Mouse (Mus musculus): ENCODE measurements at regions not wholly inside any gene's neighbourhood (a gene's known extent, or its start where the extent isn't known, plus 50 kb on each side); places are given as distances from the start of the nearest gene placed in this dataset.
"Not testable (repeated sequence)": the region's sequence is repeated elsewhere in the genome, so short reads cannot be mapped to it uniquely, and the experiment has no call there.

GRCm38 (mm10) chr10:114265927-114266326 is 536.2 kb downstream of the Trhde start:
- no peak for ATAC-seq (ENCODE audit: low FRiP score)
- Histone ChIP-seq H3K9me3 (ENCODE audit: control insufficient read depth, low read length) (no peaks in the 10 kb centered on the region), H3K4me3 (replicated peaks; ENCODE audit: low read length) (no peak overlapping the region), H3K27me3 (ENCODE audit: control insufficient read depth, insufficient read depth, low read length) (no peaks in the 10 kb centered on the region), H3K36me3 (replicated peaks; ENCODE audit: control insufficient read depth, insufficient read depth) (no peaks in the 10 kb centered on the region), H3K4me2 (replicated peaks) (no peak overlapping the region), H3K9ac (no peak overlapping the region), H3K27ac (no peak overlapping the region), H3K4me1 (replicated peaks; ENCODE audit: control insufficient read depth, insufficient read depth, low read length) (no peaks in the 10 kb centered on the region)
- DNase-seq (ENCODE audit: low spot score): no peak
- 67% methylated on average over 4 of the region's 4 CpGs for WGBS

GRCm38 (mm10) chr10:114241606-114242005 is 560.5 kb downstream of the Trhde start:
- H3K4me3 ChIP-seq (replicated peaks; ENCODE audit: low read length): no peak overlapping the region
- no peaks in the 10 kb centered on the region for H3K27me3 ChIP-seq (ENCODE audit: control insufficient read depth, insufficient read depth, low read length)
- no peak overlapping the region for H3K9ac ChIP-seq
- no peaks in the 10 kb centered on the region for H3K9me3 ChIP-seq (ENCODE audit: control insufficient read depth, low read length)
- WGBS: 79% methylated on average over 4 of the region's 4 CpGs
- H3K4me1 ChIP-seq (replicated peaks; ENCODE audit: control insufficient read depth, insufficient read depth, low read length): no peaks in the 10 kb centered on the region
- no peak overlapping the region for H3K27ac ChIP-seq
- DNase-seq (ENCODE audit: low spot score) (no peak), ATAC-seq (ENCODE audit: low FRiP score) (no peak)
- H3K4me2 ChIP-seq (replicated peaks): no peak overlapping the region
- no peaks in the 10 kb centered on the region for H3K36me3 ChIP-seq (replicated peaks; ENCODE audit: control insufficient read depth, insufficient read depth)

- ATAC-seq (ENCODE audit: low FRiP score) (no peak), DNase-seq (ENCODE audit: low spot score) (no peak)
- Histone ChIP-seq H3K9me3 (ENCODE audit: control insufficient read depth, low read length) (no peaks in the 10 kb centered on the region), H3K36me3 (replicated peaks; ENCODE audit: control insufficient read depth, insufficient read depth) (no peaks in the 10 kb centered on the region), H3K27me3 (ENCODE audit: control insufficient read depth, insufficient read depth, low read length) (no peaks in the 10 kb centered on the region), H3K4me1 (replicated peaks; ENCODE audit: control insufficient read depth, insufficient read depth, low read length) (no peaks in the 10 kb centered on the region), H3K4me2 (replicated peaks) (no peak overlapping the region), H3K27ac (no peak overlapping the region), H3K4me3 (replicated peaks; ENCODE audit: low read length) (no peak overlapping the region), H3K9ac (no peak overlapping the region)
- 48% methylated on average over 3 of the region's 3 CpGs for WGBS
These were observed 574.5 kb downstream of the Trhde start for GRCm38 (mm10) chr10:114227635-114228034.

GRCm38 (mm10) chr10:114201583-114201982 is 600.5 kb downstream of the Trhde start:
- Histone ChIP-seq H3K36me3 (replicated peaks; ENCODE audit: control insufficient read depth, insufficient read depth) (no peaks in the 10 kb centered on the region), H3K27ac (no peak overlapping the region), H3K4me3 (replicated peaks; ENCODE audit: low read length) (no peak overlapping the region), H3K4me1 (replicated peaks; ENCODE audit: control insufficient read depth, insufficient read depth, low read length) (0 out of 2 replicates have a peak, but pooled peaks cover 3% of the 10 kb centered on the region), H3K27me3 (ENCODE audit: control insufficient read depth, insufficient read depth, low read length) (no peaks in the 10 kb centered on the region), H3K9me3 (ENCODE audit: control insufficient read depth, low read length) (no peaks in the 10 kb centered on the region), H3K4me2 (replicated peaks) (no peak overlapping the region), H3K9ac (no peak overlapping the region)
- ATAC-seq (ENCODE audit: low FRiP score) (0 out of 2 replicates have a peak, but pooled peaks have one; percentile 21), DNase-seq (ENCODE audit: low spot score) (no peak)
- WGBS: 96% methylated on average over 4 of the region's 4 CpGs

- Histone ChIP-seq H3K9me3 (ENCODE audit: control insufficient read depth, low read length) (no peaks in the 10 kb centered on the region), H3K4me2 (replicated peaks) (no peak overlapping the region), H3K27ac (no peak overlapping the region), H3K27me3 (ENCODE audit: control insufficient read depth, insufficient read depth, low read length) (no peaks in the 10 kb centered on the region), H3K4me1 (replicated peaks; ENCODE audit: control insufficient read depth, insufficient read depth, low read length) (0 out of 2 replicates have a peak, but pooled peaks cover 3% of the 10 kb centered on the region), H3K36me3 (replicated peaks; ENCODE audit: control insufficient read depth, insufficient read depth) (no peaks in the 10 kb centered on the region), H3K9ac (no peak overlapping the region), H3K4me3 (replicated peaks; ENCODE audit: low read length) (no peak overlapping the region)
- no peak for DNase-seq (ENCODE audit: low spot score)
- ATAC-seq (ENCODE audit: low FRiP score): no peak
- 80% methylated on average over 2 of the region's 2 CpGs for WGBS
These were observed 601.2 kb downstream of the Trhde start for GRCm38 (mm10) chr10:114200939-114201338.

GRCm38 (mm10) chr10:114186287-114186686 is 615.8 kb downstream of the Trhde start:
- Histone ChIP-seq H3K27ac (no peak overlapping the region), H3K36me3 (replicated peaks; ENCODE audit: control insufficient read depth, insufficient read depth) (no peaks in the 10 kb centered on the region), H3K9ac (no peak overlapping the region), H3K4me1 (replicated peaks; ENCODE audit: control insufficient read depth, insufficient read depth, low read length) (no peaks in the 10 kb centered on the region), H3K9me3 (ENCODE audit: control insufficient read depth, low read length) (no peaks in the 10 kb centered on the region), H3K4me3 (replicated peaks; ENCODE audit: low read length) (no peak overlapping the region), H3K27me3 (ENCODE audit: control insufficient read depth, insufficient read depth, low read length) (no peaks in the 10 kb centered on the region), H3K4me2 (replicated peaks) (no peak overlapping the region)
- ATAC-seq (ENCODE audit: low FRiP score) (no peak), DNase-seq (ENCODE audit: low spot score) (no peak)
- 90% methylated on average over 1 of the region's 1 CpGs for WGBS

- not testable (repeated sequence) for ATAC-seq (ENCODE audit: low FRiP score); H3K4me2 ChIP-seq (replicated peaks); H3K4me1 ChIP-seq (replicated peaks; ENCODE audit: control insufficient read depth, insufficient read depth, low read length); H3K9me3 ChIP-seq (ENCODE audit: control insufficient read depth, low read length); DNase-seq (ENCODE audit: low spot score); H3K9ac ChIP-seq; H3K4me3 ChIP-seq (replicated peaks; ENCODE audit: low read length); H3K36me3 ChIP-seq (replicated peaks; ENCODE audit: control insufficient read depth, insufficient read depth); H3K27ac ChIP-seq; H3K27me3 ChIP-seq (ENCODE audit: control insufficient read depth, insufficient read depth, low read length)
- 84% methylated on average over 9 of the region's 9 CpGs for WGBS
These were observed 658.8 kb downstream of the Trhde start for GRCm38 (mm10) chr10:114143345-114143744.

- Histone ChIP-seq H3K4me1 (replicated peaks; ENCODE audit: control insufficient read depth, insufficient read depth, low read length) (no peaks in the 10 kb centered on the region), H3K36me3 (replicated peaks; ENCODE audit: control insufficient read depth, insufficient read depth) (no peaks in the 10 kb centered on the region), H3K9ac (no peak overlapping the region), H3K4me3 (replicated peaks; ENCODE audit: low read length) (no peak overlapping the region), H3K27ac (no peak overlapping the region), H3K4me2 (replicated peaks) (no peak overlapping the region), H3K9me3 (ENCODE audit: control insufficient read depth, low read length) (no peaks in the 10 kb centered on the region), H3K27me3 (ENCODE audit: control insufficient read depth, insufficient read depth, low read length) (no peaks in the 10 kb centered on the region)
- DNase-seq (ENCODE audit: low spot score) (no peak), ATAC-seq (ENCODE audit: low FRiP score) (no peak)
- 91% methylated on average over 1 of the region's 1 CpGs for WGBS
These were observed 664.2 kb downstream of the Trhde start for GRCm38 (mm10) chr10:114137924-114138323.

GRCm38 (mm10) chr10:114137095-114137494 is 665.0 kb downstream of the Trhde start:
- Histone ChIP-seq H3K4me3 (replicated peaks; ENCODE audit: low read length) (no peak overlapping the region), H3K27me3 (ENCODE audit: control insufficient read depth, insufficient read depth, low read length) (no peaks in the 10 kb centered on the region), H3K9ac (no peak overlapping the region), H3K9me3 (ENCODE audit: control insufficient read depth, low read length) (no peaks in the 10 kb centered on the region), H3K27ac (no peak overlapping the region), H3K4me2 (replicated peaks) (no peak overlapping the region), H3K4me1 (replicated peaks; ENCODE audit: control insufficient read depth, insufficient read depth, low read length) (no peaks in the 10 kb centered on the region), H3K36me3 (replicated peaks; ENCODE audit: control insufficient read depth, insufficient read depth) (no peaks in the 10 kb centered on the region)
- WGBS: 37% methylated on average over 1 of the region's 1 CpGs
- no peak for ATAC-seq (ENCODE audit: low FRiP score)
- no peak for DNase-seq (ENCODE audit: low spot score)

All from hindbrain, embryonic 14.5 days (tissue).